Mouse (Mus musculus) C2C12 (cell line): ENCODE measurements around the gene Emc8.

Experiments
- CTCF ChIP-seq: IDR thresholded peaks from one replicate; pipeline ENCODE4 v1.5.1; 2011; ENCODE audit not compliant: control insufficient read depth, insufficient read depth, insufficient read length
- MYOG ChIP-seq: IDR thresholded peaks from one replicate; pipeline ENCODE4 v1.6.1; 2011; ENCODE audit not compliant: control insufficient read depth, insufficient read length; ENCODE audit errors: extremely low read depth
- USF1 ChIP-seq: IDR thresholded peaks from one replicate; pipeline ENCODE4 v1.6.1; 2011; ENCODE audit warnings: low read depth, mild to moderate bottlenecking, control low read depth, moderate library complexity

DNA sequence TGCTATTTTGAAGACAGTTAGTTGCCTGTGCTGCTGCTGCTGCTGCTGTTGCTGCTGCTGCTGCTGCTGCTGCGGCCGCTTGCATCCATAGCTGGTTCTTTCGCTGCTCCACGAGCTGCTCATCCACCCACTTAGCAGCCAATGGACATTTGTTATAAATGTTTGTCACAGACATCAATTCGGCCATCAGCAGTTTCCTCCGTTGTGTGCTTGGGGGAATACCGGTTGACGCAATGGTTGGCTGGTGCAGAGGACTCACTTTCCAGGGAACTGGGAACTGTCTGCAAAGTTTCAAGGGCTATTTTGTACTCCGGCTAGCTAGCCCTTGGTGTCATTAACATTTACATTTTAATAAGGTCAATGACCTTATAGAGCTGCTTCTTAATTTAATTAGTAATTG lies 35.8 kb upstream of the Emc8 start:
- TF ChIP-seq CTCF (no peak), USF1 (no peak), MYOG (no peak)
